Mouse (Mus musculus) MEL (cell line): ENCODE measurements around the gene Brf1.

Source experiments
- CTCF ChIP-seq, 3 experiments: IDR thresholded peaks in 2 of 3; conservative IDR thresholded peaks in 1 of 3; 2 replicates each; pipeline ENCODE4 v1.5.1; 2011 to 2012; ENCODE audit warnings: low read length in 3 of 3, low read depth in 2 of 3, mild to moderate bottlenecking in 2 of 3, improper control_type of control experiment in 1 of 3, inconsistent platforms in 1 of 3, mixed read lengths in 1 of 3, moderate library complexity in 1 of 3; ENCODE audit not compliant: control insufficient read depth in 1 of 3, insufficient read depth in 1 of 3, poor library complexity in 1 of 3, severe bottlenecking in 1 of 3
- E2F4 ChIP-seq: IDR thresholded peaks from 2 replicates; pipeline ENCODE4 v1.6.1; 2011; ENCODE audit warnings: low read depth, low read length, improper control_type of control experiment, borderline replicate concordance
- EP300 ChIP-seq, 2 experiments: IDR thresholded peaks; 2 replicates each; pipeline ENCODE4 v1.6.1; 2011; ENCODE audit warnings: improper control_type of control experiment in 2 of 2, low read length in 2 of 2, low read depth in 1 of 2, mild to moderate bottlenecking in 1 of 2
- GATA1 ChIP-seq: IDR thresholded peaks from 2 replicates; pipeline ENCODE4 v1.6.1; 2011; ENCODE audit warnings: low read depth, low read length, improper control_type of control experiment
- KAT2A ChIP-seq: conservative IDR thresholded peaks from 2 replicates; pipeline ENCODE4 v1.6.1; 2012; ENCODE audit warnings: low read depth, low read length, improper control_type of control experiment, inconsistent platforms
- POLR2A ChIP-seq, 2 experiments: IDR thresholded peaks; 2 replicates each; pipeline ENCODE4 v1.6.1; 2011 to 2012; ENCODE audit warnings: low read length in 2 of 2, mild to moderate bottlenecking in 2 of 2, control low read depth in 1 of 2, improper control_type of control experiment in 1 of 2, low read depth in 1 of 2, moderate library complexity in 1 of 2; ENCODE audit not compliant: control insufficient read depth in 1 of 2, insufficient read depth in 1 of 2, poor library complexity in 1 of 2
- POLR2AphosphoS5 ChIP-seq: IDR thresholded peaks from 2 replicates; pipeline ENCODE4 v1.6.1; 2012; ENCODE audit warnings: low read depth, borderline replicate concordance, mild to moderate bottlenecking, inconsistent platforms, low read length, moderate library complexity, mixed read lengths
- SIN3A ChIP-seq: IDR thresholded peaks from 2 replicates; pipeline ENCODE4 v1.6.1; 2012; ENCODE audit warnings: low read length, improper control_type of control experiment, inconsistent platforms

- TF ChIP-seq POLR2A (IDR thresholded peaks at IDR 0.05; ENCODE audit: control insufficient read depth in 1 of 2, insufficient read depth in 1 of 2, low read depth in 1 of 2, low read length in 2 of 2, poor library complexity in 1 of 2) (no peak), CTCF (IDR thresholded peaks at IDR 0.05 in 2 of 3, conservative IDR thresholded peaks at IDR 0.05 in 1 of 3; ENCODE audit: control insufficient read depth in 1 of 3, insufficient read depth in 1 of 3, low read depth in 2 of 3, low read length in 3 of 3, poor library complexity in 1 of 3, severe bottlenecking in 1 of 3) (no peak), EP300 (IDR thresholded peaks at IDR 0.05; ENCODE audit: low read depth in 1 of 2, low read length in 2 of 2) (no peak), GATA1 (no peak), POLR2AphosphoS5 (no peak), E2F4 (no peak), SIN3A (no peak), KAT2A (no peak)
These were observed 30.9 kb downstream of the Brf1 start for GRCm38 (mm10) chr12:112969616-112970015.
